Mouse (Mus musculus): ENCODE measurements around the gene Lamb3. TPM values are rescaled to one million over a fixed set of nuclear protein-coding genes. Genes with fewer than 3 reads are reported as not detected.

The Lamb3 gene
- polyA plus RNA-seq, 1 experiment: 4.6 TPM

- Histone ChIP-seq H3K4me1 (ENCODE audit: control insufficient read depth, insufficient read depth, insufficient read length) (peaks cover 13% of the 10 kb centered on the region; the same call in 1 of the 2 replicates), H3K36me3 (ENCODE audit: control insufficient read depth, insufficient read depth, low read length) (no peaks in the 10 kb centered on the region), H3K4me3 (ENCODE audit: extremely low read depth, insufficient read depth, insufficient read length) (no peak overlapping the region), H3K27me3 (ENCODE audit: control insufficient read depth, insufficient read depth, low read length) (no peaks in the 10 kb centered on the region), H3K27ac (ENCODE audit: insufficient read depth, low read length) (no peak overlapping the region)
- no peak for DNase-seq (ENCODE audit: low read depth in 1 of 2, low spot score in 2 of 2)
- TF ChIP-seq CTCF (IDR thresholded peaks at IDR 0.05; ENCODE audit: extremely low read depth, insufficient read depth, insufficient read length, insufficient replicate concordance) (no peak), POLR2A (IDR thresholded peaks at IDR 0.05; ENCODE audit: low read depth, low read length) (no peak)
- WGBS: 66% methylated on average over 3 of the region's 3 CpGs
Observed at GRCm38 (mm10) chr1:193230531-193230930, 23.0 kb downstream of the Lamb3 start.

- 28% methylated on average over 5 of the region's 5 CpGs for WGBS
- H3K36me3 ChIP-seq (ENCODE audit: control insufficient read depth, insufficient read depth, low read length): no peaks in the 10 kb centered on the region
- no peaks in the 10 kb centered on the region for H3K27me3 ChIP-seq (ENCODE audit: control insufficient read depth, insufficient read depth, low read length)
- TF ChIP-seq CTCF (IDR thresholded peaks at IDR 0.05; ENCODE audit: extremely low read depth, insufficient read depth, insufficient read length, insufficient replicate concordance) (no peak), POLR2A (IDR thresholded peaks at IDR 0.05; ENCODE audit: low read depth, low read length) (no peak)
- no peak overlapping the region for H3K4me3 ChIP-seq (ENCODE audit: extremely low read depth, insufficient read depth, insufficient read length)
- H3K27ac ChIP-seq (ENCODE audit: insufficient read depth, low read length): no peak overlapping the region; the same call in 1 of the 2 replicates
- peaks cover 13% of the 10 kb centered on the region; the same call in 1 of the 2 replicates for H3K4me1 ChIP-seq (ENCODE audit: control insufficient read depth, insufficient read depth, insufficient read length)
- DNase-seq (ENCODE audit: low read depth in 1 of 2, low spot score in 2 of 2): no peak
Observed at GRCm38 (mm10) chr1:193230935-193231334, 23.4 kb downstream of the Lamb3 start.

- WGBS: 89% methylated on average over 2 of the region's 2 CpGs
- Histone ChIP-seq H3K27me3 (ENCODE audit: control insufficient read depth, insufficient read depth, low read length) (no peaks in the 10 kb centered on the region), H3K27ac (ENCODE audit: insufficient read depth, low read length) (0 out of 2 replicates have a peak overlapping the region, but pooled peaks have one; percentile 16), H3K36me3 (ENCODE audit: control insufficient read depth, insufficient read depth, low read length) (no peaks in the 10 kb centered on the region), H3K4me3 (ENCODE audit: extremely low read depth, insufficient read depth, insufficient read length) (no peak overlapping the region), H3K4me1 (ENCODE audit: control insufficient read depth, insufficient read depth, insufficient read length) (peaks cover 13% of the 10 kb centered on the region; the same call in 1 of the 2 replicates)
- no peak for TF ChIP-seq POLR2A (IDR thresholded peaks at IDR 0.05; ENCODE audit: low read depth, low read length)
- no peak for TF ChIP-seq CTCF (IDR thresholded peaks at IDR 0.05; ENCODE audit: extremely low read depth, insufficient read depth, insufficient read length, insufficient replicate concordance)
- DNase-seq (ENCODE audit: low read depth in 1 of 2, low spot score in 2 of 2): no peak
Observed at GRCm38 (mm10) chr1:193232732-193233131, 25.2 kb downstream of the Lamb3 start.

- Histone ChIP-seq H3K36me3 (ENCODE audit: control insufficient read depth, insufficient read depth, low read length) (no peaks in the 10 kb centered on the region), H3K27me3 (ENCODE audit: control insufficient read depth, insufficient read depth, low read length) (no peaks in the 10 kb centered on the region), H3K4me1 (ENCODE audit: control insufficient read depth, insufficient read depth, insufficient read length) (peaks cover 13% of the 10 kb centered on the region; the same call in 1 of the 2 replicates), H3K4me3 (ENCODE audit: extremely low read depth, insufficient read depth, insufficient read length) (no peak overlapping the region), H3K27ac (ENCODE audit: insufficient read depth, low read length) (peak overlapping the region; percentile 92)
- DNase-seq (ENCODE audit: low read depth in 1 of 2, low spot score in 2 of 2): peak in 1 of 2 experiments; percentile 40
- 85% methylated on average over 2 of the region's 2 CpGs for WGBS
- TF ChIP-seq POLR2A (IDR thresholded peaks at IDR 0.05; ENCODE audit: low read depth, low read length) (no peak), CTCF (IDR thresholded peaks at IDR 0.05; ENCODE audit: extremely low read depth, insufficient read depth, insufficient read length, insufficient replicate concordance) (no peak)
Observed at GRCm38 (mm10) chr1:193234130-193234645, 26.7 kb downstream of the Lamb3 start.

GRCm38 (mm10) chr1:193234930-193235329 is 27.4 kb downstream of the Lamb3 start:
- DNase-seq (ENCODE audit: low read depth in 1 of 2, low spot score in 2 of 2): no peak
- no peak for TF ChIP-seq CTCF (IDR thresholded peaks at IDR 0.05; ENCODE audit: extremely low read depth, insufficient read depth, insufficient read length, insufficient replicate concordance)
- no peak for TF ChIP-seq POLR2A (IDR thresholded peaks at IDR 0.05; ENCODE audit: low read depth, low read length)
- H3K36me3 ChIP-seq (ENCODE audit: control insufficient read depth, insufficient read depth, low read length): peaks cover under 1% of the 10 kb centered on the region; the same call in 1 of the 2 replicates
- H3K27ac ChIP-seq (ENCODE audit: insufficient read depth, low read length): peak overlapping the region; percentile 92
- no peak overlapping the region for H3K4me3 ChIP-seq (ENCODE audit: extremely low read depth, insufficient read depth, insufficient read length)
- H3K4me1 ChIP-seq (ENCODE audit: control insufficient read depth, insufficient read depth, insufficient read length): peaks cover 13% of the 10 kb centered on the region; the same call in 1 of the 2 replicates
- no peaks in the 10 kb centered on the region for H3K27me3 ChIP-seq (ENCODE audit: control insufficient read depth, insufficient read depth, low read length)
- WGBS: 89% methylated on average over 7 of the region's 7 CpGs

- no peak overlapping the region for H3K27ac ChIP-seq (ENCODE audit: insufficient read depth, low read length)
- 73% methylated on average over 4 of the region's 4 CpGs for WGBS
- H3K27me3 ChIP-seq (ENCODE audit: control insufficient read depth, insufficient read depth, low read length): no peaks in the 10 kb centered on the region
- TF ChIP-seq POLR2A (IDR thresholded peaks at IDR 0.05; ENCODE audit: low read depth, low read length) (no peak), CTCF (IDR thresholded peaks at IDR 0.05; ENCODE audit: extremely low read depth, insufficient read depth, insufficient read length, insufficient replicate concordance) (no peak)
- H3K4me3 ChIP-seq (ENCODE audit: extremely low read depth, insufficient read depth, insufficient read length): no peak overlapping the region
- peaks cover 3% of the 10 kb centered on the region for H3K36me3 ChIP-seq (ENCODE audit: control insufficient read depth, insufficient read depth, low read length)
- H3K4me1 ChIP-seq (ENCODE audit: control insufficient read depth, insufficient read depth, insufficient read length): peaks cover 14% of the 10 kb centered on the region; the same call in 1 of the 2 replicates
- no peak for DNase-seq (ENCODE audit: low read depth in 1 of 2, low spot score in 2 of 2)
Observed at GRCm38 (mm10) chr1:193238426-193238825, 30.9 kb downstream of the Lamb3 start.

- no peak for DNase-seq (ENCODE audit: low read depth in 1 of 2, low spot score in 2 of 2)
Observed at GRCm38 (mm10) chr1:193241436-193241835, 33.9 kb downstream of the Lamb3 start.

More at GRCm38 (mm10) chr1:193241436-193241835, 33.9 kb downstream of the Lamb3 start:
- Histone ChIP-seq H3K27me3 (ENCODE audit: control insufficient read depth, insufficient read depth, low read length) (no peaks in the 10 kb centered on the region), H3K36me3 (ENCODE audit: control insufficient read depth, insufficient read depth, low read length) (peaks cover 3% of the 10 kb centered on the region), H3K4me1 (ENCODE audit: control insufficient read depth, insufficient read depth, insufficient read length) (peaks cover 7% of the 10 kb centered on the region; the same call in 1 of the 2 replicates), H3K27ac (ENCODE audit: insufficient read depth, low read length) (no peak overlapping the region), H3K4me3 (ENCODE audit: extremely low read depth, insufficient read depth, insufficient read length) (no peak overlapping the region)
- WGBS: 88% methylated on average over 4 of the region's 4 CpGs
- TF ChIP-seq POLR2A (IDR thresholded peaks at IDR 0.05; ENCODE audit: low read depth, low read length) (no peak), CTCF (IDR thresholded peaks at IDR 0.05; ENCODE audit: extremely low read depth, insufficient read depth, insufficient read length, insufficient replicate concordance) (no peak)

Data from spleen, adult 2 months (tissue).